Mouse (Mus musculus) subcutaneous adipose tissue, adult 2 months (tissue): ENCODE measurements around the gene Tie1. TPM values are rescaled to one million over a fixed set of nuclear protein-coding genes. Genes with fewer than 3 reads are reported as not detected.

ENCODE experiments used
- polyA plus RNA-seq: library from polyadenylated mRNA; depleted of rRNA; stranded (reverse); fragments of >200 nt; gene quantifications from 2 replicates; pipeline ENCODE4 v1.2.3, GENCODE M21; 2012; ENCODE audit warnings: low replicate concordance; rRNA removed

The Tie1 gene
- 63.5 and 115 TPM in 2 replicates for polyA plus RNA-seq

GRCm38 (mm10) chr4:118489717-118490132 is at the start of gene Tie1:
TSS of gene Tie1 (minus strand) at chr4:118490061.

GRCm38 (mm10) chr4:118526408-118527334 is 36.8 kb upstream of the Tie1 start, which contains the start of gene 2610528J11Rik:
TSS of gene 2610528J11Rik (plus strand) at chr4:118526999.

GRCm38 (mm10) chr4:118457345-118457975 is 32.4 kb downstream of the Tie1 start, which contains the start of gene Mpl:
TSS of gene Mpl (minus strand) at chr4:118457513.

DNA sequence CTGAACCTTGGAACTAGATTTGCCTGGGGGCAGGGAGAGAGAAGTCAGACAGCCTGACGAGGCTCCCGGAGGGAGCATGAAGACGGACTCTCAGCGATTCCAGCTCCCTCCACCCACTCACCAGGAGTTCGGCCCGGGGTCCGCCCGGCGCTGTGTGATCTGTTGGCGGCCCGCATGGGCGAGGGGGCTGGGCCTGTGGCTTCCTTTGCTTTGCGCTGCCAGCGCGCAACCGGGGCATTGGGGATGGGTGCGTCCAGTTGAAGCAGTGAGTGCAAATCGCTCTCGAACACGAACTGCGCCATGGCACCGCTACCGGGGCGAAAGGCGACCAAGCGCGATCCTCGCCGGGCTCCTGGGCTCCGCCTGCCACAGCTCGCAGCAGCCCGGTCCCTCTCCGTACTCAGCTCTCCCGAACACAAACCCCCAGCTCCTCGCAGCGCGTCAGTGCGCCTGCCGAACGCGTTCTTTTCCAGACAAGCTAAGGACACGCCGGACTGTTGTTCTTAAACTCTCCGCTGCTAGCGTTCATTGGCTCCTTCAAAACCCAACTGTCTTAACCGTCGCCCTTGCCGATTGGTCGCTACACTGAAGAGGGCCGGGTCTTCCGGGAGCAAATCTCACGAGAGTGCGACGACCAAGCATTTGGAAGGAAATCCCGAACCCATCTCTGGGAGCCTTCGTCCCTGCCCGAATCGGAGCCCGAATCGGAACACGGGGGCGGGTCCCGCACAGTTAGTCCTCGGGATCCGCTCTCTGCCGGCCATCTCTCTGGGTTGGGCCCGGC is 52.8 kb downstream of the Tie1 start, which contains the start of gene Cdc20:
TSS of gene Cdc20 (minus strand) at position 533 of the 784 bp plus-strand sequence.

DNA sequence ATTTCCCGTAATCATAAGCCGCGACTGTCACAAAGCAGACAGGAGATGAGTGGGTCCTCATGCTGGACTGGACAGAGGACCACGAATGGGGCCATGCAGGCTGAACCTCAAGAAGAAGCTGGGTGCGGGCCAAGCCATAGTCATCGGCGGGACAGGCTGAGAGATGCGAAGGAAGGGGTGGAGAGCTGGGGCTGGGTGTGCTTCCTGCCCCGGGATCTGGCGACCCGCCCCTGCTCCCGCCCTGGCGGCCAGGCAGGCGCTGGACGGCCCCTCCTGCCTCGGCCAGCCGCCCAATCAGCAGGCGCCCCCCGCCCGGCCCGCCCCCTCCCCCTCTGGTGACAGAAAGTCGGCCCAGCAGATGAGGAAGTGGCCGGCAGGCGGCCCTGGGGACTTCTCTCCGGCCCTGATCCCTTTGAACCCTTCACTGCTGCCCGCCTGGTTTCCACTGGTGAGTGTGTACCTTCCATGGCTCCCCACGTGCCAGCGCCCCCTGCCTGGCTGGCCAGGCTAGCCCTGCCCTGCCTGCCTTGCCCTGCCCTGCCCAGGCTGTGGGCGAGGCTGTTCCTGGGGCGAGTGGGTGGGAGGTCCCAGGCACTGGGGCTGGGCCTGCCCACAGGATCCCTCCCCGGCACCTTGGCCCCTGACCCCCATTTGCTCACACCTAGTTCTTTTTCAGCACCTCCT is 62.0 kb downstream of the Tie1 start, which contains the start of gene Elovl1:
TSS of gene Elovl1 (plus strand) at position 326 of the 684 bp plus-strand sequence.

Other genes with a start within 250 kb of the Tie1 start
- gene Ptprf, start 198.7 kb downstream of the Tie1 start, polyA plus RNA-seq: 21.9 and 68.1 TPM in 2 replicates
- gene Szt2, start 80.8 kb downstream of the Tie1 start, polyA plus RNA-seq: 16.5 and 34.0 TPM in 2 replicates
- gene Med8, start 80.7 kb downstream of the Tie1 start, polyA plus RNA-seq: 37.6 and 44.0 TPM in 2 replicates
- gene Elovl1, start 62.0 kb downstream of the Tie1 start, polyA plus RNA-seq: 183 and 207 TPM in 2 replicates
- 2.6 and 29.1 TPM in 2 replicates for gene Cdc20, start 52.7 kb downstream of the Tie1 start, polyA plus RNA-seq
- 0.09 TPM in 1 of 2 replicates, not detected in the other for gene Mpl, start 32.5 kb downstream of the Tie1 start, polyA plus RNA-seq
- 9.1 TPM in 1 of 2 replicates, not detected in the other for gene 2610528J11Rik, start 36.9 kb upstream of the Tie1 start, polyA plus RNA-seq
- gene Tmem125, start 54.0 kb upstream of the Tie1 start, polyA plus RNA-seq: 0.92 and 9.3 TPM in 2 replicates
- gene Cfap57, start 130.7 kb upstream of the Tie1 start, polyA plus RNA-seq: 0.06 TPM in 1 of 2 replicates, not detected in the other
- gene Ebna1bp2, start 130.7 kb upstream of the Tie1 start, polyA plus RNA-seq: 18.4 and 38.8 TPM in 2 replicates
- not detected in 2 replicates for gene Olfr62, start 168.9 kb upstream of the Tie1 start, polyA plus RNA-seq
- not detected in 2 replicates for gene Olfr1342, start 202.7 kb upstream of the Tie1 start, polyA plus RNA-seq
- not detected in 2 replicates for gene Olfr1341, start 213.5 kb upstream of the Tie1 start, polyA plus RNA-seq
- not detected in 2 replicates for gene Olfr1340, start 230.1 kb upstream of the Tie1 start, polyA plus RNA-seq
- not detected in 2 replicates for gene Olfr1339, start 242.1 kb upstream of the Tie1 start, polyA plus RNA-seq